Mouse (Mus musculus) layer of hippocampus, postnatal 36 days (tissue): Measurements from ENCODE around the gene Acadvl. TPM values are rescaled to one million over a fixed set of nuclear protein-coding genes. Genes with fewer than 3 reads are reported as not detected.
"Not testable (repeated sequence)": the region's sequence is repeated elsewhere in the genome, so short reads cannot be mapped to it uniquely, and the experiment has no call there.

Experiments used
- DNase-seq, 2 experiments: peaks; one replicate each; pipeline ENCODE4 v3.0.0; 2022
- total RNA-seq, 2 experiments: library from RNA; stranded (reverse); gene quantifications; 2 replicates each; pipeline ENCODE4 v1.2.3; 2021

Gene Acadvl
- total RNA-seq, 2 experiments from 2014 or later = 54.9 to 58.6 TPM

- peak in 1 of 2 experiments; percentile 50 for DNase-seq
These were observed 12.2 kb upstream of the Acadvl start for GRCm38 (mm10) chr11:70027397-70027796.

- DNase-seq = no peak
These were observed 11.5 kb upstream of the Acadvl start for GRCm38 (mm10) chr11:70026689-70027088.

GRCm38 (mm10) chr11:70024151-70024514, 8.9 kb upstream of the Acadvl start:
- DNase-seq = no peak

- no peak for DNase-seq
These were observed 8.4 kb upstream of the Acadvl start for GRCm38 (mm10) chr11:70023481-70024150.

- peak; percentile 98 to 99 for DNase-seq
These were observed 6.3 kb upstream of the Acadvl start for GRCm38 (mm10) chr11:70021264-70022132.

- peak; percentile 73 to 74 for DNase-seq
These were observed 5.6 kb upstream of the Acadvl start for GRCm38 (mm10) chr11:70020731-70021263.

- no peak for DNase-seq
These were observed 4.9 kb upstream of the Acadvl start for GRCm38 (mm10) chr11:70020022-70020631.

GRCm38 (mm10) chr11:70019495-70020021, 4.3 kb upstream of the Acadvl start:
- no peak for DNase-seq

- DNase-seq = peak in 1 of 2 experiments; percentile 61
These were observed 3.1 kb upstream of the Acadvl start for GRCm38 (mm10) chr11:70018131-70018990.

- no peak for DNase-seq
These were observed 2.1 kb upstream of the Acadvl start for GRCm38 (mm10) chr11:70017199-70017767.

- DNase-seq = no peak
These were observed 1.5 kb upstream of the Acadvl start, which contains the start of gene Dlg4 for GRCm38 (mm10) chr11:70016669-70017068. Gene Dlg4, plus strand, starts transcription at chr11:70016942.

GRCm38 (mm10) chr11:70016177-70016576, 966 bp upstream of the Acadvl start:
- DNase-seq = not testable (repeated sequence)

- DNase-seq = no peak
These were observed 466 bp upstream of the Acadvl start for GRCm38 (mm10) chr11:70015677-70016076.

- no peak for DNase-seq
These were observed 1.2 kb downstream of the Acadvl start for GRCm38 (mm10) chr11:70014051-70014450.

GRCm38 (mm10) chr11:70013408-70013807, 1.8 kb downstream of the Acadvl start:
- no peak for DNase-seq

- DNase-seq = no peak
These were observed 2.3 kb downstream of the Acadvl start for GRCm38 (mm10) chr11:70012931-70013330.

GRCm38 (mm10) chr11:70010961-70011360, 4.2 kb downstream of the Acadvl start:
- no peak for DNase-seq

GRCm38 (mm10) chr11:70010548-70010947, 4.7 kb downstream of the Acadvl start:
- DNase-seq = no peak

GRCm38 (mm10) chr11:70010033-70010432, 5.2 kb downstream of the Acadvl start:
- DNase-seq = no peak

- no peak for DNase-seq
These were observed 9.7 kb downstream of the Acadvl start for GRCm38 (mm10) chr11:70005521-70005920.

GRCm38 (mm10) chr11:70002471-70002870, 12.7 kb downstream of the Acadvl start:
- DNase-seq = no peak
